Mouse (Mus musculus) E14TG2a.4 (cell line): ENCODE results near the gene Ppp1r32.

Experiments
- CTCF ChIP-seq: conservative IDR thresholded peaks from 2 replicates; pipeline ENCODE4 v1.5.1; 2014; ENCODE audit warnings: low read length
- POU5F1 ChIP-seq: IDR thresholded peaks from 2 replicates; pipeline ENCODE4 v1.6.1; 2014; ENCODE audit warnings: low read length, borderline replicate concordance

GRCm38 (mm10) chr19:10433879-10434540, 48.7 kb downstream of the Ppp1r32 start:
- TF ChIP-seq CTCF (no peak), POU5F1 (no peak)
